Mouse (Mus musculus): ENCODE results near the gene Mob3a. TPM values are rescaled to one million over a fixed set of nuclear protein-coding genes. Genes with fewer than 3 reads are reported as not detected.
A peak's percentile ranks its signal among the peaks of the same experiment; 100 is the strongest.
"Not testable (repeated sequence)": the region's sequence is repeated elsewhere in the genome, so short reads cannot be mapped to it uniquely, and the experiment has no call there.

The Mob3a gene
- polyA plus RNA-seq, 1 experiment from 2014 or later = 55.8 TPM

DNA sequence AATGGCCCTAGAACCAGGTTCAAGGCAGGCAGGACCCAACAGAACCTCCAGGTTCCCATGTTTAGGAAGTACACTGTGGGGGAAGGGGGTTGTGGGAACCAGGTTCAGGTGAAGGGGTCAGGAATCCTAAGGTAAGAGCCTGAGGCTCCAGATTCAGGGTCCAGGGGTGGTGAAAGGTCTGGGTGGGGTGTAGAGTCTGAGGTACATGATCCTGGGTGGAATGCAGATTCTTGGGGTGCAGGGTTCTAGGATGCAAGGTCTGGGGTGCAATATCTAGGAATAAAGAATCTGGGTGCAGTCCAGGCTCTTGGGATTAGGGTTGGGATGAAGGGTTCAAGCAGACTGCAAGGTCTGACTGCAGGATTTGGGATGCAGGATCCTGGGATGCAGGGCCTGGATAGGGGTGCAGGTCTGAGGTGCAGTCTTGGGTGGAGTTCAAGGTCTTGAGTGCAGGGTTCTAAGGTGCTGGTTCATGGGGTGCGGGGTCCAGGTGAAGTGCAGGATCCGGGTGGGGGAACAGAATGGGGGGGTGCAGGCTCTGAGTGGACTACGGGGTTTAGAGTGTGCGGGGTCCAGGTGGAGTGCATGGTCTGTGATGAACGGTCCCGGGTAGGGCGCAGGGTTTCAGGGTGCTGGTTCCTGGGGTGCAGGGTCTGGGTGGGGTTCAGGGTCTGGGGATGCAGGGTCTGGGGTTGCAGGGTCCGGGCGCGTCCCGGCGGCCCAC is 46.2 kb downstream of the Mob3a start:
- Histone ChIP-seq H3K4me3 (peak overlapping the region; percentile 86), H3K9ac (peak overlapping the region; percentile 91), H3K27ac (peak overlapping the region; percentile 85), H3K9me3 (no peaks in the 10 kb centered on the region), H3K27me3 (no peaks in the 10 kb centered on the region), H3K4me2 (peak overlapping the region; percentile 65), H3K4me1 (peaks cover 36% of the 10 kb centered on the region), H3K36me3 (peaks cover 19% of the 10 kb centered on the region)
- 5% methylated on average over 12 of the region's 12 CpGs for WGBS
- peak; percentile 37 for ATAC-seq (ENCODE audit: insufficient number of reproducible peaks, low FRiP score, low TSS enrichment, low read depth)

DNA sequence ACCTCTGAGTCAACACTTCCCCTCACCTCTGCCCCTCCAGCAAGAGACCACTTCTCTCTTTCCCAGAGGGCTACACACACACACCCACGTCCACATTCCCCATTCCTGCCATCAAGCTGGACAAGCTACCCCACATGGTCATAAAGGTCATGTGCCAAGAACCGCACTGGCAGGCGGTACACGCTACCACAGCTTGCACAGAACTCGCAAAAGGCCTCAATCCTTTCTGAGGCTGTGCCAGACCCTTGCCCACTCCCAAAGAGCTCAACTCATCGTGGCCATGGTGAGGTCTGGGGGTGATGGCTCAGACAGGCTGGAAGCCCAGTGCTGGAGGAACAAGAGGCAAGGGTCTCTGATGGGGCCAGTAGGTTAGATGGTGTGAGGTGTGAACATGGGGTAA is 46.9 kb downstream of the Mob3a start:
- Histone ChIP-seq H3K36me3 (peaks cover 25% of the 10 kb centered on the region), H3K27ac (no peak overlapping the region), H3K9me3 (no peaks in the 10 kb centered on the region), H3K9ac (peak overlapping the region; percentile 91; the same call in 1 of the 2 replicates), H3K4me1 (peaks cover 36% of the 10 kb centered on the region), H3K4me2 (peak overlapping the region; percentile 65), H3K4me3 (peak overlapping the region; percentile 86), H3K27me3 (no peaks in the 10 kb centered on the region)
- 69% methylated on average over 6 of the region's 6 CpGs for WGBS
- no peak for ATAC-seq (ENCODE audit: insufficient number of reproducible peaks, low FRiP score, low TSS enrichment, low read depth)

DNA sequence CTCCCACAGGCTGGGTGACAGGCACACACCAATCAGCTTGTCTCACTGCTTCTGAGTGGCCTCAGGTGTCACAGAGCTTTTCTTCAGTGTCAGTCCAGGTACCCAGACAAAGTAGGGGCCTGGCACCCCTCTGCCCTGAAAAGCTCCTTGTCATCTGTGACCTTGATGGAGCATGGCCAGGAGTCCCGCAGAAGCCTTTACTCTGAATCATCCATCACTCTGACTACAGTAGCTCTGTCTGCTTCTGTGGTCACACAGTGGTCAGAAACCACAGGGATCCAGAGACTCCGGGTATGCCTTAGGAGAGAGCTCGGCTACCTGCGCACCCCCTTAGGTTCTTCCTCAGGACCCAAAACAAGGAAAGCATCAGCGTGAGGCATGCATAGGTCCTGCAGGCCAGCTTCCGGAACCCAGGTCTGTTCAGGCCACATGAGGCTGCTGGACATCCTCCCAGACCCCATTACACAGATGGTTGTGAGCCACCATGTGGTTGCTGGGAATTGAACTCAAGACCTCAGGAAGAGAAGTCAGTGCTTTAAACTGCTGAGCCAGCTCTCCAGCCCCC is 48.5 kb downstream of the Mob3a start:
- no peak overlapping the region for H3K4me2 ChIP-seq
- peaks cover 30% of the 10 kb centered on the region for H3K4me1 ChIP-seq
- H3K27me3 ChIP-seq = no peaks in the 10 kb centered on the region
- no peaks in the 10 kb centered on the region for H3K9me3 ChIP-seq
- no peak overlapping the region for H3K4me3 ChIP-seq
- no peak overlapping the region for H3K9ac ChIP-seq
- ATAC-seq (ENCODE audit: insufficient number of reproducible peaks, low FRiP score, low TSS enrichment, low read depth) = no peak
- 93% methylated on average over 6 of the region's 6 CpGs for WGBS
- peaks cover 32% of the 10 kb centered on the region for H3K36me3 ChIP-seq
- H3K27ac ChIP-seq = no peak overlapping the region

DNA sequence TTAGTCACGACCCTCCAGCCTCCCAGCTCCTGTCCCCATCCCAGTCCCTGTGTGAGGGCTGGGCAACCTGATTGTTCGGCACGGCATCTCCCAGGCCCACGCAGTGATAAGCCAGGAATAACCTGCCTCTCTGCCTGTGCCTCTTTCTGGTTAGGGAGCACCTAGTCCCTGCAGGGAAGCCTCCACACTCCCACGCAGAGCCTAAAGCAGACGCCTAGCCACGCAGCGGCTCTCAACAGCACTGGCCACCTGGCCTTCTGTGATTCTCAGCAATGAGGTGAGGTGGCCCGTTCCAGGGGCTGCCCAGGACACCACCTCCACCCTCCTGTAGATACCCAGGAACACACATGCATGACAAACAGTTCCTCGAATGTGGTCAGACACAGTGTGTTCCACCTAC is 51.4 kb downstream of the Mob3a start:
- Histone ChIP-seq H3K9ac (no peak overlapping the region), H3K27ac (no peak overlapping the region), H3K9me3 (no peaks in the 10 kb centered on the region), H3K4me2 (no peak overlapping the region), H3K36me3 (peaks cover 57% of the 10 kb centered on the region), H3K4me1 (peaks cover 18% of the 10 kb centered on the region), H3K4me3 (no peak overlapping the region), H3K27me3 (no peaks in the 10 kb centered on the region)
- WGBS = 92% methylated on average over 10 of the region's 10 CpGs
- ATAC-seq (ENCODE audit: insufficient number of reproducible peaks, low FRiP score, low TSS enrichment, low read depth) = no peak

DNA sequence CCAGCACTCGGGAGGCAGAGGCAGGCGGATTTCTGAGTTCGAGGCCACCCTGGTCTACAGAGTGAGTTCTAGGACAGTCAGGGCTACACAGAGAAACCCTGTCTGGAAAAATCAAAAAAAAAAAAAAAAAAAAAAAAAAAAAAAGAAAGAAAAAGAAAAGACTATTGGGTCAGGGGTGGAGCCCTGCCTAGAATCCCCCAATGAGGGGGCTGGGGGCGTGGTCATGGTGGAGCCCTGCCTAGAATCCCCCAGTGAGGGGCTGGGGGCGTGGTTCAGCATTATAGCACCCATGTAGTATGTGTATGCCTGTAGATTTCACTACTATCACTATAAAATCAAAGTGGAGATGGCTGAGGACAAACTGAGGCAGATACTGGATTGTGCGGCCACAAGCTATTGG is 51.9 kb downstream of the Mob3a start:
- not testable (repeated sequence) for H3K27ac ChIP-seq; H3K4me2 ChIP-seq; H3K9ac ChIP-seq; ATAC-seq (ENCODE audit: insufficient number of reproducible peaks, low FRiP score, low TSS enrichment, low read depth); H3K27me3 ChIP-seq; H3K9me3 ChIP-seq; H3K4me3 ChIP-seq
- H3K36me3 ChIP-seq = peaks cover 62% of the 10 kb centered on the region
- 88% methylated on average over 6 of the region's 6 CpGs for WGBS
- H3K4me1 ChIP-seq = peaks cover 13% of the 10 kb centered on the region

DNA sequence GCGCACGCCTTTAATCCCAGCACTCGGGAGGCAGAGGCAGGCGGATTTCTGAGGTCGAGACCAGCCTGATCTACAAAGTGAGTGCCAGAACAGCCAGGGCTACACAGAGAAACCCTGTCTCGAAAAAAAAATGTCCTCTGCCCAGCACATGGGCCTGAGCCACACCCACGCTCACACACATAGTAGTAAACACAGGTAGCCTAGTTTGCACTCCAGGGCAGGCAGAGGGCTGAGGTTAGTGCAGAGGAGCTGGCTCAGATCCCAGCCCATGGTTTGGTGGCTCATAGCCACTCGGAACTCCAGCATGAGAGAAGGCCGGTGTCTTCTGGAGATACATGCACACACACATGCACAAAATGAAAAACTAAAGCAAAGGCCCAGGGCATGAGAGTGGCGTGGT is 54.8 kb downstream of the Mob3a start:
- H3K9me3 ChIP-seq = no peaks in the 10 kb centered on the region
- no peak overlapping the region for H3K9ac ChIP-seq
- H3K4me1 ChIP-seq = no peaks in the 10 kb centered on the region
- no peak for ATAC-seq (ENCODE audit: insufficient number of reproducible peaks, low FRiP score, low TSS enrichment, low read depth)
- 93% methylated on average over 10 of the region's 10 CpGs for WGBS
- no peak overlapping the region for H3K27ac ChIP-seq
- H3K4me3 ChIP-seq = no peak overlapping the region
- H3K36me3 ChIP-seq = peaks cover 78% of the 10 kb centered on the region
- no peak overlapping the region for H3K4me2 ChIP-seq
- H3K27me3 ChIP-seq = no peaks in the 10 kb centered on the region

DNA sequence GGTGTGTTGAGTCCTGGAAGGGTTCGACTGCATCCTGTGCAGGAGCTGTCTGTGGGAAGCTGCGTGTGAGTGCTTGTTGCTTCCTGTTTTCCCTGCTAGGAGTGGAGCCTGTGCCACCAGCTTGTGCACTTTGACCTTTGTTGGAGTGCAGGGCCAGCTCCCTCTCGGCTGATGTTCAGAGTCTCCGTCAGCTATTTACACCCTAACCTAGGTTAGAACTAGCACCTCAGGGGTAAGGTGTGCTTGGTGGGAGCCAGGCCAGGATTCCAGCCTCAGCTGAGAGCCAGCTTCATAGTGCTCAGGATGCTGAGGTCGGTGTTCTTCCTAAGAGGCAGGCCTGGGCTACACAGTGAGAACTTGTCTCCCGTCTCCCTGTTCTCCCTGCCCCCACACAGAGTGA is 66.4 kb downstream of the Mob3a start:
- Histone ChIP-seq H3K36me3 (peaks cover 74% of the 10 kb centered on the region), H3K4me1 (no peaks in the 10 kb centered on the region; the same call in 1 of the 2 replicates), H3K9me3 (no peaks in the 10 kb centered on the region), H3K27me3 (no peaks in the 10 kb centered on the region), H3K27ac (no peak overlapping the region), H3K9ac (no peak overlapping the region), H3K4me3 (no peak overlapping the region), H3K4me2 (no peak overlapping the region)
- 83% methylated on average over 6 of the region's 6 CpGs for WGBS
- no peak for ATAC-seq (ENCODE audit: insufficient number of reproducible peaks, low FRiP score, low TSS enrichment, low read depth)

Other genes with a start within 250 kb of the Mob3a start
- not detected in 2 replicates for gene Onecut3, start 207.1 kb downstream of the Mob3a start, polyA plus RNA-seq (2015; fragmentation: Nextera tagmentation; extraction: Ambion mirVana)
- gene Atp8b3, start 162.9 kb downstream of the Mob3a start, polyA plus RNA-seq (2015; fragmentation: Nextera tagmentation; extraction: Ambion mirVana) = 0.08 and 0.15 TPM in 2 replicates
- gene Rexo1, start 140.4 kb downstream of the Mob3a start, polyA plus RNA-seq (2015; fragmentation: Nextera tagmentation; extraction: Ambion mirVana) = 21.9 and 22.5 TPM in 2 replicates
- gene Klf16, start 124.7 kb downstream of the Mob3a start, polyA plus RNA-seq (2015; fragmentation: Nextera tagmentation; extraction: Ambion mirVana) = 7.9 and 9.9 TPM in 2 replicates
- gene Abhd17a, start 111.6 kb downstream of the Mob3a start, polyA plus RNA-seq (2015; fragmentation: Nextera tagmentation; extraction: Ambion mirVana) = 97.0 and 104 TPM in 2 replicates
- 100 and 102 TPM in 2 replicates for gene Scamp4, start 99.1 kb downstream of the Mob3a start, polyA plus RNA-seq (2015; fragmentation: Nextera tagmentation; extraction: Ambion mirVana)
- 6.4 and 8.0 TPM in 2 replicates for gene Adat3, start 99.1 kb downstream of the Mob3a start, polyA plus RNA-seq (2015; fragmentation: Nextera tagmentation; extraction: Ambion mirVana)
- 4.9 and 5.8 TPM in 2 replicates for gene Gm49322, start 96.0 kb downstream of the Mob3a start, polyA plus RNA-seq (2015; fragmentation: Nextera tagmentation; extraction: Ambion mirVana)
- 126 and 148 TPM in 2 replicates for gene Csnk1g2, start 79.1 kb downstream of the Mob3a start, polyA plus RNA-seq (2015; fragmentation: Nextera tagmentation; extraction: Ambion mirVana)
- gene Btbd2, start 44.9 kb downstream of the Mob3a start, polyA plus RNA-seq (2015; fragmentation: Nextera tagmentation; extraction: Ambion mirVana) = 54.7 and 68.2 TPM in 2 replicates
- gene Mknk2, start 23.9 kb downstream of the Mob3a start, polyA plus RNA-seq (2015; fragmentation: Nextera tagmentation; extraction: Ambion mirVana) = 90.1 and 97.5 TPM in 2 replicates
- 25.9 and 31.0 TPM in 2 replicates for gene Izumo4, start 207 bp upstream of the Mob3a start, polyA plus RNA-seq (2015; fragmentation: Nextera tagmentation; extraction: Ambion mirVana)
- gene Ap3d1, start 40.3 kb upstream of the Mob3a start, polyA plus RNA-seq (2015; fragmentation: Nextera tagmentation; extraction: Ambion mirVana) = 72.3 and 75.0 TPM in 2 replicates
- 14.2 and 15.3 TPM in 2 replicates for gene Dot1l, start 53.2 kb upstream of the Mob3a start, polyA plus RNA-seq (2015; fragmentation: Nextera tagmentation; extraction: Ambion mirVana)
- 59.0 and 71.7 TPM in 2 replicates for gene Sf3a2, start 96.2 kb upstream of the Mob3a start, polyA plus RNA-seq (2015; fragmentation: Nextera tagmentation; extraction: Ambion mirVana)
- 119 and 124 TPM in 2 replicates for gene Plekhj1, start 96.6 kb upstream of the Mob3a start, polyA plus RNA-seq (2015; fragmentation: Nextera tagmentation; extraction: Ambion mirVana)
- not detected in 2 replicates for gene Amh, start 103.3 kb upstream of the Mob3a start, polyA plus RNA-seq (2015; fragmentation: Nextera tagmentation; extraction: Ambion mirVana)
- 7.5 and 26.8 TPM in 2 replicates for gene Jsrp1, start 111.5 kb upstream of the Mob3a start, polyA plus RNA-seq (2015; fragmentation: Nextera tagmentation; extraction: Ambion mirVana)
- gene Oaz1, start 124.7 kb upstream of the Mob3a start, polyA plus RNA-seq (2015; fragmentation: Nextera tagmentation; extraction: Ambion mirVana) = 1,708 and 1,872 TPM in 2 replicates
- 0.86 and 0.92 TPM in 2 replicates for gene Lingo3, start 142.1 kb upstream of the Mob3a start, polyA plus RNA-seq (2015; fragmentation: Nextera tagmentation; extraction: Ambion mirVana)
- 231 and 258 TPM in 2 replicates for gene Lsm7, start 153.2 kb upstream of the Mob3a start, polyA plus RNA-seq (2015; fragmentation: Nextera tagmentation; extraction: Ambion mirVana)
- 44.5 and 47.4 TPM in 2 replicates for gene Sppl2b, start 153.3 kb upstream of the Mob3a start, polyA plus RNA-seq (2015; fragmentation: Nextera tagmentation; extraction: Ambion mirVana)
- 0.05 TPM in 1 of 2 replicates, not detected in the other for gene Tmprss9, start 169.9 kb upstream of the Mob3a start, polyA plus RNA-seq (2015; fragmentation: Nextera tagmentation; extraction: Ambion mirVana)
- 312 and 329 TPM in 2 replicates for gene Timm13, start 199.0 kb upstream of the Mob3a start, polyA plus RNA-seq (2015; fragmentation: Nextera tagmentation; extraction: Ambion mirVana)
- gene Lmnb2, start 216.3 kb upstream of the Mob3a start, polyA plus RNA-seq (2015; fragmentation: Nextera tagmentation; extraction: Ambion mirVana) = 51.6 and 58.2 TPM in 2 replicates
- gene Gadd45b, start 228.1 kb upstream of the Mob3a start, polyA plus RNA-seq (2015; fragmentation: Nextera tagmentation; extraction: Ambion mirVana) = 44.4 and 44.7 TPM in 2 replicates